Mouse (Mus musculus) heart, embryonic 11.5 days (tissue): Measurements from ENCODE around the gene Ccdc87. TPM values are rescaled to one million over a fixed set of nuclear protein-coding genes. Genes with fewer than 3 reads are reported as not detected.

Experiments
- ATAC-seq: fragments of 200-750 bp; cut with Nextera tagmentation; replicated peaks from 2 replicates; pipeline ENCODE4 v1.8.0; 2017; ENCODE audit warnings: moderate library complexity; ENCODE audit not compliant: insufficient number of reproducible peaks, low FRiP score, low TSS enrichment
- H3K27ac ChIP-seq: fragments of 300-500 bp; sonication (generic); 2 replicates; pipeline ENCODE4 v1.5.1; 2014; ENCODE audit warnings: mild to moderate bottlenecking, low read depth, low read length
- H3K27me3 ChIP-seq: fragments of 300-500 bp; sonication (generic); 2 replicates; pipeline ENCODE4 v1.6.1; 2014; ENCODE audit warnings: mild to moderate bottlenecking, low read length, mixed read lengths; ENCODE audit not compliant: control insufficient read depth, insufficient read depth
- H3K36me3 ChIP-seq: fragments of 300-500 bp; sonication (generic); 2 replicates; pipeline ENCODE4 v1.6.1; 2014; ENCODE audit warnings: mild to moderate bottlenecking, low read length, moderate library complexity, mixed read lengths; ENCODE audit not compliant: control insufficient read depth, insufficient read depth
- H3K4me1 ChIP-seq: fragments of 300-500 bp; sonication (generic); 2 replicates; pipeline ENCODE4 v1.6.1; 2014; ENCODE audit warnings: low read length; ENCODE audit not compliant: control insufficient read depth, insufficient read depth
- H3K4me2 ChIP-seq: fragments of 300-500 bp; sonication (generic); 2 replicates; pipeline ENCODE4 v1.6.1; 2014; ENCODE audit warnings: mild to moderate bottlenecking, moderate library complexity
- H3K4me3 ChIP-seq: fragments of 300-500 bp; sonication (generic); 2 replicates; pipeline ENCODE4 v1.5.1; 2014; ENCODE audit warnings: low read depth, low read length
- H3K9ac ChIP-seq: fragments of 300-500 bp; sonication (generic); 2 replicates; pipeline ENCODE4 v1.6.1; 2014; ENCODE audit warnings: mild to moderate bottlenecking, low read depth, low read length, moderate library complexity
- H3K9me3 ChIP-seq: fragments of 300-500 bp; sonication (generic); replicated peaks from 2 replicates; pipeline ENCODE4 v1.6.1; 2016; ENCODE audit warnings: low read length; ENCODE audit not compliant: control insufficient read depth
- WGBS: fragments of 180-500 bp; shearing (Covaris S2); extraction: QIAGEN DNeasy Blood & Tissue Kit; methylation state at CpG from one replicate; pipeline ENCODE4 v1.1.7; 2014; ENCODE audit not compliant: insufficient replicate concordance; 5-methylcytosine and 5-hydroxymethylcytosine counted together
- polyA plus RNA-seq: library from polyadenylated mRNA; unstranded; fragments of >200 nt; fragmentation: Nextera tagmentation; extraction: Ambion mirVana; gene quantifications from 2 replicates; pipeline ENCODE4 v1.2.1, GENCODE M21; 2014

The Ccdc87 gene
- polyA plus RNA-seq, 1 experiment from 2014 or later: not detected

GRCm38 (mm10) chr19:4889791-4890190 lies 50.6 kb downstream of the Ccdc87 start:
- no peak overlapping the region for H3K4me2 ChIP-seq

GRCm38 (mm10) chr19:4891798-4892197 lies 52.6 kb downstream of the Ccdc87 start:
- Histone ChIP-seq H3K27ac (no peak overlapping the region), H3K4me2 (no peak overlapping the region), H3K27me3 (0 out of 2 replicates have a peak, but pooled peaks cover 4% of the 10 kb centered on the region), H3K4me3 (no peak overlapping the region), H3K9ac (no peak overlapping the region), H3K9me3 (no peaks in the 10 kb centered on the region), H3K36me3 (no peaks in the 10 kb centered on the region; the same call in 1 of the 2 replicates), H3K4me1 (peaks cover 5% of the 10 kb centered on the region; the same call in 1 of the 2 replicates)
- 69% methylated on average over 3 of the region's 3 CpGs for WGBS
- ATAC-seq: no peak

More at GRCm38 (mm10) chr19:4889791-4890190, 50.6 kb downstream of the Ccdc87 start:
- no peak overlapping the region for H3K9ac ChIP-seq
- 60% methylated on average over 10 of the region's 10 CpGs for WGBS
- no peak overlapping the region for H3K27ac ChIP-seq
- no peaks in the 10 kb centered on the region; the same call in 1 of the 2 replicates for H3K36me3 ChIP-seq
- no peaks in the 10 kb centered on the region for H3K9me3 ChIP-seq
- H3K27me3 ChIP-seq: 0 out of 2 replicates have a peak, but pooled peaks cover 4% of the 10 kb centered on the region
- no peak for ATAC-seq
- no peak overlapping the region for H3K4me3 ChIP-seq
- peaks cover 5% of the 10 kb centered on the region; the same call in 1 of the 2 replicates for H3K4me1 ChIP-seq

Other genes with a start within 250 kb of the Ccdc87 start
- 4.7 TPM in 2 replicates for gene Lrfn4, start 223.7 kb upstream of the Ccdc87 start, polyA plus RNA-seq
- gene Rce1, start 213.7 kb upstream of the Ccdc87 start, polyA plus RNA-seq: 39.0 and 39.9 TPM in 2 replicates
- 1.2 TPM in 2 replicates for gene Gm960, start 140.7 kb upstream of the Ccdc87 start, polyA plus RNA-seq
- gene Sptbn2, start 128.2 kb upstream of the Ccdc87 start, polyA plus RNA-seq: 0.42 and 0.49 TPM in 2 replicates
- 37.0 and 43.4 TPM in 2 replicates for gene Rbm4b, start 82.9 kb upstream of the Ccdc87 start, polyA plus RNA-seq
- 54.0 and 58.0 TPM in 2 replicates for gene Rbm4, start 45.5 kb upstream of the Ccdc87 start, polyA plus RNA-seq
- 19.8 and 24.0 TPM in 2 replicates for gene Gm21992, start 27.8 kb upstream of the Ccdc87 start, polyA plus RNA-seq
- 58.0 and 67.5 TPM in 2 replicates for gene Rbm14, start 27.7 kb upstream of the Ccdc87 start, polyA plus RNA-seq
- gene Ccs, start within 50 bp of the Ccdc87 start, polyA plus RNA-seq: 37.5 and 38.8 TPM in 2 replicates
- gene Ctsf, start 15.8 kb downstream of the Ccdc87 start, polyA plus RNA-seq: 23.3 and 30.2 TPM in 2 replicates
- gene Actn3, start 38.5 kb downstream of the Ccdc87 start, polyA plus RNA-seq: 4.5 and 5.2 TPM in 2 replicates
- gene Zdhhc24, start 39.3 kb downstream of the Ccdc87 start, polyA plus RNA-seq: 7.1 and 8.9 TPM in 2 replicates
- 1.9 and 2.9 TPM in 2 replicates for gene Bbs1, start 67.3 kb downstream of the Ccdc87 start, polyA plus RNA-seq
- 87.8 and 110 TPM in 2 replicates for gene Dpp3, start 88.9 kb downstream of the Ccdc87 start, polyA plus RNA-seq
- 0.86 and 1.1 TPM in 2 replicates for gene Peli3, start 103.8 kb downstream of the Ccdc87 start, polyA plus RNA-seq
- 117 and 129 TPM in 2 replicates for gene Mrpl11, start 122.8 kb downstream of the Ccdc87 start, polyA plus RNA-seq
- gene Npas4, start 150.9 kb downstream of the Ccdc87 start, polyA plus RNA-seq: 0.11 and 0.13 TPM in 2 replicates
- 8.2 and 10.3 TPM in 2 replicates for gene Slc29a2, start 184.5 kb downstream of the Ccdc87 start, polyA plus RNA-seq
- 37.4 and 46.9 TPM in 2 replicates for gene B4gat1, start 199.5 kb downstream of the Ccdc87 start, polyA plus RNA-seq
- 0.93 and 2.0 TPM in 2 replicates for gene AC124502.3, start 199.5 kb downstream of the Ccdc87 start, polyA plus RNA-seq
- 35.3 and 36.4 TPM in 2 replicates for gene Brms1, start 202.0 kb downstream of the Ccdc87 start, polyA plus RNA-seq
- gene Rin1, start 211.1 kb downstream of the Ccdc87 start, polyA plus RNA-seq: 3.0 and 4.3 TPM in 2 replicates
- 24.2 and 27.3 TPM in 2 replicates for gene Cd248, start 228.7 kb downstream of the Ccdc87 start, polyA plus RNA-seq
- 4.6 and 4.7 TPM in 2 replicates for gene Tmem151a, start 246.2 kb downstream of the Ccdc87 start, polyA plus RNA-seq
- 102 and 103 TPM in 2 replicates for gene Yif1a, start 249.2 kb downstream of the Ccdc87 start, polyA plus RNA-seq